Mouse (Mus musculus) ZHBTc4 (cell line): Measurements from ENCODE around the gene Adamts13.

ENCODE experiments used
- DNase-seq: peaks from one replicate; pipeline ENCODE4 v3.0.0-alpha.2; 2011; ENCODE audit warnings: low read depth, low spot score

The Adamts13 gene

DNA sequence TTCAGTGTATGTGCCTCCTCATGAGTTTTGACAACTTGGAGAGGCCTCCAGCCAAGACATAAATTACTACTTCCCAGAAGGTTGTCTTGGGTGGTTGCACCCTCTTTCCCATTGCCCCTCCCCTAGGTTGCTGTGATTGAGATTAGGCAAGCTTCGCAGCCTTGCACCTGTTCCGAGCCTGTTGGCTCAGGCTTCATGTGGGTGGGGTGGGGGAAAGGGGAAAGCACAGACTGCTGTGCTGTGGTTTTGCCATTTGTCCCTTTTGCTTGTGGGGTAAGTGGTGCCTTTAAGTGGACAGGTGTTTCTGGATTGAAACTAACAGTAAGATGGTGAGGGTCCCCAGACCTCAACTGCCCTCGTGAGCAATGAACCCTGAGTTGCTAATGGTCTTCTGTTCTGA, 62.8 kb downstream of the Adamts13 start:
- DNase-seq: no peak

- DNase-seq: peak; percentile 51
Measured at GRCm38 (mm10) chr2:27037008-27037407, 63.8 kb downstream of the Adamts13 start.

GRCm38 (mm10) chr2:27038596-27038995, 65.4 kb downstream of the Adamts13 start:
- peak; percentile 78 for DNase-seq

DNA sequence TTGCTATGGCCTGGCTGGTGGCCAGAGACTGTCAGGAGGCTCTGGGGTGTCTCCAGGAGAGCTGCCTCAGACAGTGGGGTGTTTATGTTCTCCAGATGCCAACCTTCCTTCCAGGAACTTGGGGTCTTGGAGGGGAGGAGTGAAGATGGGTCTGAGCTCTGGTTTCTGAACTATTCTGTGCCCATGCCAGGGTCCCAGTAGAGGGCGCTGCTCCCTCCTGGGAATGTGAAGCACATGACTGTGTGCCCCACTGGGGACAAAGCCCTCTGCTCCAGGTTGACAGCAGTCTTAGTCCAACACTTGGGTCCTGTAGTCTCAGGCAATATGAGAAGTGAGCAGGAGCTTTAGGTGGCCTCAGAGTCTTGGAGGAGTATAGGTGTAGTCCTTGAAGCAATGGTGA, 66.1 kb downstream of the Adamts13 start:
- DNase-seq: peak; percentile 68

- DNase-seq: no peak
Measured at GRCm38 (mm10) chr2:27042131-27042844, 69.1 kb downstream of the Adamts13 start.

DNA sequence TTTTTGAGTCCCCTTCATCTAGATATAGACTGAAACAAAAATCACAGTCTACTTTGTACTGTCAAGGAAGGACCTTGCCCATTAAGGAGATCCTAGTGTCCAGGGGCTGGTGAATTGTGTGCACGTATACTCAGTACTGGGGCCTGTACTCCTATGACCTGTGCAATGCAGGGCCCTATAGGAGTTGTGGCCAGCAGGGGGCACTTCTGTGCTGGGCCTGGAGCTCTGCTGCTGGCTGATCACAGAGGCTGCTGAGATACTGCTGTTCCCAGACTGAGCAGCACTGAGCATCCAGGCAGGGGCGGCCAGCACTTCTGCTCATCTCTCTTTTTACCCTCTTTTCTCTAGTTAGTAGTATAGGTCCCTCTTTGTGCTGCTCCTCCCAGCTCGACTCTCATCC, 70.2 kb downstream of the Adamts13 start:
- DNase-seq: peak; percentile 73

GRCm38 (mm10) chr2:27044166-27044565, 71.0 kb downstream of the Adamts13 start:
- no peak for DNase-seq

- DNase-seq: no peak
Measured at GRCm38 (mm10) chr2:27044641-27045040, 71.4 kb downstream of the Adamts13 start.

DNA sequence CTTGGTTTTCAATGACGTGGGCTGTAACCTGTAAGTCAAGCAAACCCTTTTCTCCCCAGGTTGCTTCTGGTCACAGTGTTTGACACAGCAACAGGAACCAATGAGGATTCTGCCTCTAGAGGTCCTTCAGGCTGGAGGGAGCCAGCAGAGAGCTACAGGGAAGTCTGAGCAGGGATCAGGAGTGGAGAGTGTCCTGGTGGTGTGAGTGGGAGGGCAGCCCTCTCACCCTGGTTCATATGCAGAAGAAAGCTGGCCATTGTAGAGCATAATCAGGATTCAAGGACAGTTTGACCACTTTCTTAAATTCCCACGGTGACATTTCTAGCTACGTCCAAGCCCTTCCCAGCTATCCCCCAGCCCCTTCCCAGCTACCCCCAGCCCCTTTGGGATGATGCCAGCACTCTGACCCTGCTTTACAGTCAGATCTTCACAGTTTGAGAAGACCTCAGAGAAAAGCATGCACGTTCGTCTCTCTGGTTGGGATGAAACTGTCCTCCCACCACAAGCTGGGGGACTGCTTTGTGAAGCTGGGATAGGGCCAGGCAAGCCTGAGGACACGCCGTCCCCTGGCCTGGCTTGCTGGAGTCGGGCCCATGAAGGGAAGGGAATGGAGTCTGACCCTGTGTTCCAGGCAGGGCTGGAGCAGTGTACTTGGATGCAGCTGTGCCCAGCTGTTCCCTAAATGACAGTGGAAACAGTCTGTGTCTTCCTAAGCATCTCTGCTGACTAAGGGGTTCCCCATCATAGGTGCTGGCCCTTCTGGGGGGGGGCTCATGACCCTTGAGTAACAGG, 73.0 kb downstream of the Adamts13 start:
- no peak for DNase-seq

DNA sequence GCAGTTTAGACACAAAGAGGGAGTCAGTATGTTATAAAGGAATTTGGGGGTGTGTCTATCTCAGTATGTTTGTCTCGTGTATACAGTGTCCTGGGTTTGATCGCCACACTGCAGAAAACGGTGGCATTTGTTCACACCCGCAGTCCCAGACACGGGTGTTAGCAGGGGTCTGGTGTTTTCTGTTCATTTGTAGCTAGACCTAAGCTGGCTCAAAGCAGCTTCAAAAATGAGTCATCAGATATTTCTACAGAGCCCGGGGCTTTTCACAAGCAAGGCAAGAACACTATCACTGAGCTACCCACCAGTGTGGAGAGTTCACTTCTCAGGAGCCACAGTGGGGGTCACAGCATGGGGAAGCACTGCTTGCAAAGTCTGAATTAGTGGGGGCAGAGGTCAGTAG, 76.2 kb downstream of the Adamts13 start:
- no peak for DNase-seq

DNA sequence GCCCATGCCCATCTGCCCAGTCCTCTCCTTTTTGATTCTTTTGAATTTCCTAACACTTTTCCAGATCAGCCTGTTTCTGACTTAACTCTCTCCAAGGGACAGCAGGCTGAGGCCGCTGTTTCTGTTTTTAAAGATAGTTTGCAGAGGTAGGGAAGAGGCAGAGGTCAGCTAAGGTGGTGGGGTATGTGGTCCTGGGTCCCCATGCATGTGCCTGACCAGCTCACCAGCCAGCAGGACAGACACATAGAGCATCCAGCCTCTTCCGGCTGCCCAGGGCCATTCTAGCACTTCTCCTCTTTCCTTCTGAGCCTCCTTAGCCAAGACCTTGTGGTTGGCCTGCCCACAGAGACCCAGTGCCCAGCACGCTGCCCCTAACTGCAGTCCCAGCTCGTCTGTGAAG, 85.0 kb downstream of the Adamts13 start:
- DNase-seq: no peak

GRCm38 (mm10) chr2:27058751-27059150, 85.5 kb downstream of the Adamts13 start:
- no peak for DNase-seq

DNA sequence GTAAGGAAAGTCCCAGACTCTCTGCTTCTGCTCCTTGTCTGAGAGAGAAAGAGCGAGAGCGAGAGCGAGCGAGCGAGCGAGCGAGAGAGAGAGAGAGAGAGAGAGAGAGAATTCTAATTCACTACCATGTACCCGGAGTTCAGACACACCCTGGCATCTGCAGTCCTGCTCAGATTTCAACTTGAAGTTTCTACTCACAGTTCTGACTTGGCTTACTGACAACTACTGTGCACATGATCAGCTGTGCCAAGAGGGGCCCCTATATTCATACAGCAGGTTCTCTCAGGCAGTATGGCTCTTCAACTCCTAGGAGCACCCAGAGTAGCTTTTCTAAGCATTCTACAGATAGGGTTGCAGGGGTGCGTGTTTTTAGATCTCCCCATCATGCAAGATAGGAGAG, 86.0 kb downstream of the Adamts13 start:
- no peak for DNase-seq
